Mouse (Mus musculus): Measurements from ENCODE around the gene Gpat2.

The Gpat2 gene

GRCm38 (mm10) chr2:127444055-127444789 lies 19.2 kb downstream of the Gpat2 start, which contains the start of gene Fahd2a:
Fahd2a (minus strand) TSS chr2:127444565.
- peak; percentile 62 for DNase-seq (ENCODE audit: low spot score)

GRCm38 (mm10) chr2:127446847-127447246 lies 21.8 kb downstream of the Gpat2 start:
- DNase-seq (ENCODE audit: low spot score): no peak

- no peak for DNase-seq (ENCODE audit: low spot score)
Measured at GRCm38 (mm10) chr2:127449691-127450090, 24.7 kb downstream of the Gpat2 start.

GRCm38 (mm10) chr2:127451748-127452147 lies 26.7 kb downstream of the Gpat2 start:
- no peak for DNase-seq (ENCODE audit: low spot score)

GRCm38 (mm10) chr2:127453141-127453540 lies 28.1 kb downstream of the Gpat2 start:
- DNase-seq (ENCODE audit: low spot score): no peak

- peak; percentile 47 for DNase-seq (ENCODE audit: low spot score)
Measured at GRCm38 (mm10) chr2:127453764-127454163, 28.8 kb downstream of the Gpat2 start.

GRCm38 (mm10) chr2:127459341-127459740 lies 34.3 kb downstream of the Gpat2 start:
- DNase-seq (ENCODE audit: low spot score): no peak

- DNase-seq (ENCODE audit: low spot score): no peak
Measured at GRCm38 (mm10) chr2:127461351-127461750, 36.4 kb downstream of the Gpat2 start.

GRCm38 (mm10) chr2:127462314-127462713 lies 37.3 kb downstream of the Gpat2 start:
- DNase-seq (ENCODE audit: low spot score): peak; percentile 21

GRCm38 (mm10) chr2:127470183-127470582 lies 45.2 kb downstream of the Gpat2 start:
- DNase-seq (ENCODE audit: low spot score): no peak

- no peak for DNase-seq (ENCODE audit: low spot score)
Measured at GRCm38 (mm10) chr2:127470661-127471060, 45.7 kb downstream of the Gpat2 start.

GRCm38 (mm10) chr2:127471281-127471680 lies 46.3 kb downstream of the Gpat2 start:
- DNase-seq (ENCODE audit: low spot score): no peak

GRCm38 (mm10) chr2:127472279-127472678 lies 47.3 kb downstream of the Gpat2 start:
- DNase-seq (ENCODE audit: low spot score): no peak

GRCm38 (mm10) chr2:127479210-127479609 lies 54.2 kb downstream of the Gpat2 start:
- DNase-seq (ENCODE audit: low spot score): no peak

- DNase-seq (ENCODE audit: low spot score): no peak
Measured at GRCm38 (mm10) chr2:127479763-127480162, 54.8 kb downstream of the Gpat2 start.

GRCm38 (mm10) chr2:127481841-127482532 lies 57.0 kb downstream of the Gpat2 start:
- peak; percentile 15 for DNase-seq (ENCODE audit: low spot score)

GRCm38 (mm10) chr2:127482533-127482911 lies 57.5 kb downstream of the Gpat2 start:
- peak; percentile 58 for DNase-seq (ENCODE audit: low spot score)

GRCm38 (mm10) chr2:127483001-127483400 lies 58.0 kb downstream of the Gpat2 start:
- no peak for DNase-seq (ENCODE audit: low spot score)

- DNase-seq (ENCODE audit: low spot score): no peak
Measured at GRCm38 (mm10) chr2:127484476-127485170, 59.6 kb downstream of the Gpat2 start.
